Mouse (Mus musculus) leukemia stem cell, adult 10-12 weeks (primary cell): ENCODE data around the gene Exoc3l. TPM values are rescaled to one million over a fixed set of nuclear protein-coding genes. Genes with fewer than 3 reads are reported as not detected.

Source experiments
- polyA plus RNA-seq: library from polyadenylated mRNA; stranded (reverse); fragments of >175 nt; gene quantifications from 2 replicates; pipeline ENCODE4 v1.2.3, GENCODE M21; 2012; ENCODE audit warnings: low replicate concordance

Exoc3l gene
- polyA plus RNA-seq, result 8.9 and 13.3 TPM in 2 replicates

GRCm38 (mm10) chr8:105295895-105296573 lies at the start of gene Exoc3l:
Exoc3l (minus strand) TSS chr8:105296101.

DNA sequence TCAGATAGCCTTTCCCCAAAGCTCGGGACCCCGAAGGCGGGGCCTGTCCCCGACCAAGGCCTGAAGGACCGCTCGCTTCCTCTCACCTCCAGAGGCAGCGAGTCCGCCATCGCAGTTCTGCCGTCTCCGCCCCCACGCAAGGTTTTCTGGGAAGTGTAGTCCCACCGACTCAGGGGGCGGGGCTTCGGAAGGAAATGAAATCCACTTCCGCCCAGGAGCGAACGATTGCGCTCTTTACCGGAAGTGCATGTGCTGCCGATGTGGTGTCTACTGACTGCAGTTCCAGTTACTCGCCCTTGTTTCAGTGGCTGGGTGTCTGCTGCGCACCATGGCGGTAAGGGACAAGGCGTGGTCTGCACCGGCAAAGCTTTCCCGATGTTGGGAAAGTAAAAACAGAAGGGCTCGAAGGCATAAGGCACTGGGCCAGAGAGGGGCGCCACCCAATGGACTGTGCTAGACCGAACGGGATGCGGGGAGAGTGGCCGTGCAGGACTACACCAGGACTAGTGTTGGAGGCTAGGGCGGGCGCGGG lies 30.3 kb upstream of the Exoc3l start, which contains the start of the genes Lrrc29 and Tmem208:
Lrrc29 (minus strand) TSS at position 138 of the 532 bp plus-strand sequence.
Tmem208 (plus strand) TSS at position 214 of the 532 bp plus-strand sequence.

GRCm38 (mm10) chr8:105305211-105306145 lies 9.6 kb upstream of the Exoc3l start, which contains the start of gene Elmo3:
Elmo3 (plus strand) TSS chr8:105305601.

GRCm38 (mm10) chr8:105297511-105298192 lies 1.8 kb upstream of the Exoc3l start, which contains the start of gene E2f4:
E2f4 (plus strand) TSS chr8:105297663.

GRCm38 (mm10) chr8:105289805-105290460 lies 6.0 kb downstream of the Exoc3l start, which contains the start of gene 4931428F04Rik:
4931428F04Rik (minus strand) TSS chr8:105289864.

DNA sequence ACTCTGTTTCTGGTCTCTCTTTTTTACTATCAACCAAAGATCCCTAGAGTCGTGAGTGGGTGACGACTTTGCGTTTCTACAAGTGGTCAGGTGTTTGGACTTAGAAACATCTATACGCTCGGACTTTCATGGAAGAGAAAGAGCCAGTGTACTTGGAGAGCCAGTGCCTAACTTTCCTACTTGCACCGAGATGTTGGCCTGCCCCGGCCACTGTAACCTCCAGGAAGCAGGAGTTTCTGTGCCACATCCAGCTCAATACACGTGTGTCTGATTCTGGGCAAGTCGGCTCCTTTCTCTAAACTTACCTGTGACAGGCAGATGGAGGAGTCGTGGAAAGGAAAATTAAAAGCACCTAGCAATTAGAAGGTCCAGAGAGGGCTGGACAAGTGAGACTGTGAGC lies 20.1 kb downstream of the Exoc3l start, which contains the start of gene Nol3:
Nol3 (plus strand) TSS at position 301 of the 400 bp plus-strand sequence.

DNA sequence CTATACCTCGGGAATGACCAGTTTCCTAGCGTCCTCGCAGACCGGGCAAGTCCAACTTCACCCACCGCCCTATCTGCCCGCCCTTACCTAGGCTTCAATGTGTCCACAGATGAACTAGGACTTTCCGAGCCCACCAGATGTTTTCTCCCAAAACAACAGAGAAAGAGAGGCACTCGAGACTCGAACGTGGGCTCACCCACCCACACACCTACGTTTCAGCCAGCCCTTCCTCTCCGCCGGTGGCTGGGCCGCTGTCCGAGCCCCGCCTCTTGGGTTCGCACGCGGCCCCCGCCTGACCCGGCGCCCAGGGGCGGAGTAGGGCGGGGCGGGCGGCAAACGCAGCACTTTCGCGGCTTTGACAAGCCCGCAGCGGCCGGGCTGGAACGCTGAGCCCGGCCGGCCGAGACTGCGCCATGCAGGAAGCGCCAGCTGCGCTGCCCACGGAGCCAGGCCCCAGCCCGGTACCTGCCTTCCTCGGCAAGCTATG lies 26.4 kb downstream of the Exoc3l start, which contains the start of gene Hsf4:
Hsf4 (plus strand) TSS at position 341 of the 487 bp plus-strand sequence.

DNA sequence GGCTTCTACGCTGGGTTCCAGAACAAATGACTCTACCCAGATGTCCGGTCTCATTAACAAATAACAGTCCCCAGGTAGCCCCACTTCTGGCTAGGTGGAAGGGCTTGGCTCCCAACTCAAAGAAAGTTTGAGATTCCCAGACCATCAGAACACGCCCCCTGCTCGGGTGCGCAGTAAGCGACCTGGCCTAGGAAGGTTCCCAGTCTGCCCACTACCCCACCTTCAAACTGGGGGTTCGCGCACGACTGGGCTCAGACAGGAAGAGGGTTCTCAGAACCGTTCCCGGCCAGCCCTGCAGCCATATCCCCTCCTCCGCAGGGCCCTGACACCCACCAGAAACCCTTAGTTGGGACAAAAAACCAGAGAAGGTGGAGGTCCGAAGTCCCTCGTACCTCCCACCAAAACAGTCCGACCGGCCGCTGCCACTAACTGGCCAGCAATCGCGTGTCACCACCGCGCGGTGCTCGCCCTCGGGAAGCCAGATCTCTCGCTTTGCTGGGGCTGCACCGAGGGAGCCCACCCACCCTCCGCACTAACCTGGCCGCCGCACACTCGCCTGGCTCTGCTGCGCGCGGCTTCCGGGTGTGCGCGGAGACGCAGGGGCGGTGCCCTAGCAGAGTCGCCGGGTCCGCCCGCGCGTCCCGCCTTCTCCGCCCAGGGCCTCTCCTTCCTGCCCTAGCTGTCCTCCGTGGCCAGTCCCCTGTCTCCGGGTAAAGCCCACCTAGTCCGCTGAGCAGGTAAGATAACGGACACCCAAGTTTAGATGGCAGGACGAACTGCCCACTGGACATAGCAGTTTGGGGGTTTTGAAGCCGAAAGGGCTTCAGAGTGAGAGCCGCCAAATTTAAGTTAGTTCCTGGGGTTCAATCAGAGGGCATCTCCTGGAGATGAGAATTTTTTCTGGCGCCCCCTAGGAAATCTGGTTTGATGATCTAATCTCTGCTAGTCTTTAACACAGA lies 31.6 kb downstream of the Exoc3l start, which contains the start of the genes Tradd and Fbxl8:
Tradd (minus strand) TSS at position 586 of the 959 bp plus-strand sequence.
Fbxl8 (plus strand) TSS at position 625 of the 959 bp plus-strand sequence.

DNA sequence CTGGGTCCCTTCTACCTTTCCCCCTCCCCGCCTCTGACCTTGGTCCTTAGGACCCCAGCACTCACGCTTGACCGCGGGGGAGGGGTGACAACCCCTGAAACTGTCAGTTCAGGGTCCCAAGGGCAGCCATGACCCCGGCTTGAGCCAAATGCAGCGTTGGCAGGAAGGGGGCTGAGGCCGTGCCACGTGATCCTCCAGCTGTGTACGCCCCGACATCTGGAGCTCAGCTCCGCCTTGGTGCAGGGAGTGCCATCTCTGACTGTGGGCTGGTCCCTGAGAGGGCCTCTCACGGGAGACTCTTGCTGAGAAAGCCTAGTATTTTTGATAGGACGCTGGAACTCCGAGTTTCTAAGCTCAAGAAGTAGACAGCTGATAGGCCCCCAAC lies 40.9 kb downstream of the Exoc3l start, which contains the start of gene B3gnt9:
B3gnt9 (minus strand) TSS at position 188 of the 385 bp plus-strand sequence.

Other genes starting within 250 kb of the Exoc3l start
- not detected in 2 replicates for gene Ces3a, start 247.5 kb downstream of the Exoc3l start, polyA plus RNA-seq
- gene Ces3b, start 212.3 kb downstream of the Exoc3l start, polyA plus RNA-seq, result not detected in 2 replicates
- not detected in 2 replicates for gene Ces4a, start 164.3 kb downstream of the Exoc3l start, polyA plus RNA-seq
- 6.1 and 10.6 TPM in 2 replicates for gene Cbfb, start 125.4 kb downstream of the Exoc3l start, polyA plus RNA-seq
- 4.3 and 5.7 TPM in 2 replicates for gene D230025D16Rik, start 71.0 kb downstream of the Exoc3l start, polyA plus RNA-seq
- gene B3gnt9, start 40.9 kb downstream of the Exoc3l start, polyA plus RNA-seq, result 9.6 and 20.1 TPM in 2 replicates
- gene Tradd, start 31.5 kb downstream of the Exoc3l start, polyA plus RNA-seq, result 23.2 and 23.7 TPM in 2 replicates
- gene Fbxl8, start 31.5 kb downstream of the Exoc3l start, polyA plus RNA-seq, result 9.4 and 9.9 TPM in 2 replicates
- 0.42 and 0.66 TPM in 2 replicates for gene Hsf4, start 26.3 kb downstream of the Exoc3l start, polyA plus RNA-seq
- 0.16 and 0.17 TPM in 2 replicates for gene Nol3, start 20.0 kb downstream of the Exoc3l start, polyA plus RNA-seq
- 0.70 and 1.6 TPM in 2 replicates for gene 4931428F04Rik, start 6.2 kb downstream of the Exoc3l start, polyA plus RNA-seq
- gene E2f4, start 1.6 kb upstream of the Exoc3l start, polyA plus RNA-seq, result 112 and 208 TPM in 2 replicates
- 1.1 and 2.1 TPM in 2 replicates for gene Elmo3, start 9.5 kb upstream of the Exoc3l start, polyA plus RNA-seq
- gene Lrrc29, start 30.2 kb upstream of the Exoc3l start, polyA plus RNA-seq, result 1.7 and 5.1 TPM in 2 replicates
- gene Tmem208, start 30.3 kb upstream of the Exoc3l start, polyA plus RNA-seq, result 33.2 and 55.2 TPM in 2 replicates
- gene Fhod1, start 51.9 kb upstream of the Exoc3l start, polyA plus RNA-seq, result 12.1 and 15.3 TPM in 2 replicates
- 1.3 and 1.5 TPM in 2 replicates for gene Slc9a5, start 52.7 kb upstream of the Exoc3l start, polyA plus RNA-seq
- not detected in 2 replicates for gene Plekhg4, start 77.2 kb upstream of the Exoc3l start, polyA plus RNA-seq
- not detected in 2 replicates for gene Kctd19, start 117.4 kb upstream of the Exoc3l start, polyA plus RNA-seq
- gene Lrrc36, start 117.5 kb upstream of the Exoc3l start, polyA plus RNA-seq, result 0.57 and 0.61 TPM in 2 replicates
- gene Tppp3, start 175.4 kb upstream of the Exoc3l start, polyA plus RNA-seq, result 2.1 and 3.3 TPM in 2 replicates
- 5.9 and 9.0 TPM in 2 replicates for gene Zdhhc1, start 200.8 kb upstream of the Exoc3l start, polyA plus RNA-seq
- not detected in 2 replicates for gene Hsd11b2, start 222.7 kb upstream of the Exoc3l start, polyA plus RNA-seq